Mouse (Mus musculus): ENCODE results near the gene Pttg1ip.
A peak's percentile ranks its signal among the peaks of the same experiment; 100 is the strongest.

The Pttg1ip gene

GRCm38 (mm10) chr10:77616926-77617325 is 35.4 kb downstream of the Pttg1ip start:
- H3K9me3 ChIP-seq (ENCODE audit: low read length) = no peaks in the 10 kb centered on the region
- no peaks in the 10 kb centered on the region for H3K27me3 ChIP-seq (ENCODE audit: insufficient read depth, low read length)
- peaks cover 45% of the 10 kb centered on the region for H3K4me1 ChIP-seq (replicated peaks; ENCODE audit: low read depth, low read length)
- H3K4me3 ChIP-seq (replicated peaks; ENCODE audit: low read length) = no peak overlapping the region
- TF ChIP-seq NANOG (IDR thresholded peaks at IDR 0.05; ENCODE audit: borderline replicate concordance, low read length) (no peak), CTCF (conservative IDR thresholded peaks at IDR 0.05; ENCODE audit: low read length) (no peak), POU5F1 (IDR thresholded peaks at IDR 0.05; ENCODE audit: borderline replicate concordance, low read length) (no peak)
- H3K36me3 ChIP-seq (ENCODE audit: insufficient read depth, low read length) = peaks cover 83% of the 10 kb centered on the region

- Histone ChIP-seq H3K9me3 (ENCODE audit: low read length) (no peaks in the 10 kb centered on the region), H3K4me1 (replicated peaks; ENCODE audit: low read depth, low read length) (peaks cover 47% of the 10 kb centered on the region), H3K36me3 (ENCODE audit: insufficient read depth, low read length) (peaks cover 62% of the 10 kb centered on the region), H3K27me3 (ENCODE audit: insufficient read depth, low read length) (no peaks in the 10 kb centered on the region), H3K4me3 (replicated peaks; ENCODE audit: low read length) (peak overlapping the region; percentile 96)
- TF ChIP-seq POU5F1 (IDR thresholded peaks at IDR 0.05; ENCODE audit: borderline replicate concordance, low read length) (no peak), CTCF (conservative IDR thresholded peaks at IDR 0.05; ENCODE audit: low read length) (no peak), NANOG (IDR thresholded peaks at IDR 0.05; ENCODE audit: borderline replicate concordance, low read length) (no peak)
These were observed 40.0 kb downstream of the Pttg1ip start for GRCm38 (mm10) chr10:77621546-77621945.

GRCm38 (mm10) chr10:77622055-77622988 is 40.8 kb downstream of the Pttg1ip start, which contains the start of gene Ube2g2:
Gene Ube2g2, plus strand, starts transcription at chr10:77622275.
- TF ChIP-seq POU5F1 (IDR thresholded peaks at IDR 0.05; ENCODE audit: borderline replicate concordance, low read length) = no peak
- TF ChIP-seq NANOG (IDR thresholded peaks at IDR 0.05; ENCODE audit: borderline replicate concordance, low read length) = no peak
- no peak for TF ChIP-seq CTCF (conservative IDR thresholded peaks at IDR 0.05; ENCODE audit: low read length)
- Histone ChIP-seq H3K27me3 (ENCODE audit: insufficient read depth, low read length) (no peaks in the 10 kb centered on the region), H3K4me1 (replicated peaks; ENCODE audit: low read depth, low read length) (peaks cover 51% of the 10 kb centered on the region), H3K36me3 (ENCODE audit: insufficient read depth, low read length) (peaks cover 59% of the 10 kb centered on the region), H3K4me3 (replicated peaks; ENCODE audit: low read length) (peak within 1 kb of the TSS; percentile 96), H3K9me3 (ENCODE audit: low read length) (no peaks in the 10 kb centered on the region)

GRCm38 (mm10) chr10:77623069-77623492 is 41.6 kb downstream of the Pttg1ip start:
- Histone ChIP-seq H3K9me3 (ENCODE audit: low read length) (no peaks in the 10 kb centered on the region), H3K4me3 (replicated peaks; ENCODE audit: low read length) (peak overlapping the region; percentile 96), H3K36me3 (ENCODE audit: insufficient read depth, low read length) (peaks cover 51% of the 10 kb centered on the region), H3K4me1 (replicated peaks; ENCODE audit: low read depth, low read length) (peaks cover 52% of the 10 kb centered on the region), H3K27me3 (ENCODE audit: insufficient read depth, low read length) (no peaks in the 10 kb centered on the region)
- TF ChIP-seq CTCF (conservative IDR thresholded peaks at IDR 0.05; ENCODE audit: low read length) (no peak), POU5F1 (IDR thresholded peaks at IDR 0.05; ENCODE audit: borderline replicate concordance, low read length) (no peak), NANOG (IDR thresholded peaks at IDR 0.05; ENCODE audit: borderline replicate concordance, low read length) (no peak)

- Histone ChIP-seq H3K4me1 (replicated peaks; ENCODE audit: low read depth, low read length) (peaks cover 58% of the 10 kb centered on the region), H3K4me3 (replicated peaks; ENCODE audit: low read length) (no peak overlapping the region), H3K36me3 (ENCODE audit: insufficient read depth, low read length) (peaks cover 50% of the 10 kb centered on the region), H3K27me3 (ENCODE audit: insufficient read depth, low read length) (no peaks in the 10 kb centered on the region), H3K9me3 (ENCODE audit: low read length) (no peaks in the 10 kb centered on the region)
- no peak for TF ChIP-seq CTCF (conservative IDR thresholded peaks at IDR 0.05; ENCODE audit: low read length)
- TF ChIP-seq NANOG (IDR thresholded peaks at IDR 0.05; ENCODE audit: borderline replicate concordance, low read length) = no peak
- TF ChIP-seq POU5F1 (IDR thresholded peaks at IDR 0.05; ENCODE audit: borderline replicate concordance, low read length) = no peak
These were observed 42.3 kb downstream of the Pttg1ip start for GRCm38 (mm10) chr10:77623639-77624400.

GRCm38 (mm10) chr10:77624570-77624995 is 43.1 kb downstream of the Pttg1ip start:
- no peak overlapping the region for H3K4me3 ChIP-seq (replicated peaks; ENCODE audit: low read length)
- H3K9me3 ChIP-seq (ENCODE audit: low read length) = no peaks in the 10 kb centered on the region
- H3K27me3 ChIP-seq (ENCODE audit: insufficient read depth, low read length) = no peaks in the 10 kb centered on the region
- no peak for TF ChIP-seq NANOG (IDR thresholded peaks at IDR 0.05; ENCODE audit: borderline replicate concordance, low read length)
- TF ChIP-seq CTCF (conservative IDR thresholded peaks at IDR 0.05; ENCODE audit: low read length) = no peak
- TF ChIP-seq POU5F1 (IDR thresholded peaks at IDR 0.05; ENCODE audit: borderline replicate concordance, low read length) = no peak
- H3K36me3 ChIP-seq (ENCODE audit: insufficient read depth, low read length) = peaks cover 47% of the 10 kb centered on the region
- H3K4me1 ChIP-seq (replicated peaks; ENCODE audit: low read depth, low read length) = peaks cover 65% of the 10 kb centered on the region

GRCm38 (mm10) chr10:77626036-77626435 is 44.5 kb downstream of the Pttg1ip start:
- Histone ChIP-seq H3K36me3 (ENCODE audit: insufficient read depth, low read length) (peaks cover 53% of the 10 kb centered on the region), H3K4me1 (replicated peaks; ENCODE audit: low read depth, low read length) (peaks cover 70% of the 10 kb centered on the region), H3K4me3 (replicated peaks; ENCODE audit: low read length) (no peak overlapping the region), H3K9me3 (ENCODE audit: low read length) (no peaks in the 10 kb centered on the region), H3K27me3 (ENCODE audit: insufficient read depth, low read length) (no peaks in the 10 kb centered on the region)
- no peak for TF ChIP-seq CTCF (conservative IDR thresholded peaks at IDR 0.05; ENCODE audit: low read length)
- TF ChIP-seq POU5F1 (IDR thresholded peaks at IDR 0.05; ENCODE audit: borderline replicate concordance, low read length) = no peak
- TF ChIP-seq NANOG (IDR thresholded peaks at IDR 0.05; ENCODE audit: borderline replicate concordance, low read length) = no peak

- H3K36me3 ChIP-seq (ENCODE audit: insufficient read depth, low read length) = peaks cover 58% of the 10 kb centered on the region
- no peaks in the 10 kb centered on the region for H3K9me3 ChIP-seq (ENCODE audit: low read length)
- H3K4me1 ChIP-seq (replicated peaks; ENCODE audit: low read depth, low read length) = peaks cover 66% of the 10 kb centered on the region
- TF ChIP-seq CTCF (conservative IDR thresholded peaks at IDR 0.05; ENCODE audit: low read length) (no peak), POU5F1 (IDR thresholded peaks at IDR 0.05; ENCODE audit: borderline replicate concordance, low read length) (no peak), NANOG (IDR thresholded peaks at IDR 0.05; ENCODE audit: borderline replicate concordance, low read length) (no peak)
- H3K4me3 ChIP-seq (replicated peaks; ENCODE audit: low read length) = no peak overlapping the region
- H3K27me3 ChIP-seq (ENCODE audit: insufficient read depth, low read length) = no peaks in the 10 kb centered on the region
These were observed 45.1 kb downstream of the Pttg1ip start for GRCm38 (mm10) chr10:77626591-77626990.

Data from E14TG2a.4 (cell line).